Mouse (Mus musculus): ENCODE measurements at regions not wholly inside any gene's neighbourhood (a gene's known extent, or its start where the extent isn't known, plus 50 kb on each side); places are given as distances from the start of the nearest gene placed in this dataset.

DNA sequence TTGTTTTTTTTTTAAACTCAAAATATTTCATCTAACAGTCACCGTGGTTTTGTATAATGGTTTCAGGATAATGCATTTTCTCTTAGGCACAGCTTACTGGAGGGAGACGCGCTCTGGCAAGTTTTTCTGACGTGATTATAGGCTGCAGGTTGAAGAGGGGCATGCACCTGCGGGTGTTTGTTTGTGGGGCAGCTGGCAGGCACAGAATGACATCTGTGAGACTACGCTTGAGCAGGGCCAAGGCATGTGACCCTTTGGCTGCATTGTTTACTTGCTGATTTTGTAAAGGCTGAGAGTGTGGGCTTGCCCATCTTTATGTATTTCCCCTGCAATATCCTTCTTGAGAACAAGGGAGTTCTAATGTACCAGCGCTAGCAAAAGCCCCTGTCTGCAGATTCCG lies 108.4 kb upstream of the Mylip start:
- Histone ChIP-seq H3K27me3 (ENCODE audit: control insufficient read depth, insufficient read depth, low read length, poor library complexity, severe bottlenecking) (no peaks in the 10 kb centered on the region), H3K36me3 (ENCODE audit: control insufficient read depth, insufficient read depth, low read length, poor library complexity, severe bottlenecking) (no peaks in the 10 kb centered on the region)
- DNase-seq (ENCODE audit: low read depth, low spot score) = peak; percentile 27

GRCm38 (mm10) chr13:45286651-45287050 lies 102.9 kb upstream of the Mylip start:
- Histone ChIP-seq H3K36me3 (ENCODE audit: control insufficient read depth, insufficient read depth, low read length, poor library complexity, severe bottlenecking) (no peaks in the 10 kb centered on the region; the same call in 1 of the 2 replicates), H3K27me3 (ENCODE audit: control insufficient read depth, insufficient read depth, low read length, poor library complexity, severe bottlenecking) (no peaks in the 10 kb centered on the region)
- no peak for DNase-seq (ENCODE audit: low read depth, low spot score)

GRCm38 (mm10) chr13:45287217-45287616 lies 102.3 kb upstream of the Mylip start:
- no peaks in the 10 kb centered on the region for H3K27me3 ChIP-seq (ENCODE audit: control insufficient read depth, insufficient read depth, low read length, poor library complexity, severe bottlenecking)
- no peaks in the 10 kb centered on the region; the same call in 1 of the 2 replicates for H3K36me3 ChIP-seq (ENCODE audit: control insufficient read depth, insufficient read depth, low read length, poor library complexity, severe bottlenecking)
- no peak for DNase-seq (ENCODE audit: low read depth, low spot score)

GRCm38 (mm10) chr13:45289976-45290375 lies 99.6 kb upstream of the Mylip start:
- no peak for DNase-seq (ENCODE audit: low read depth, low spot score)
- Histone ChIP-seq H3K36me3 (ENCODE audit: control insufficient read depth, insufficient read depth, low read length, poor library complexity, severe bottlenecking) (no peaks in the 10 kb centered on the region; the same call in 1 of the 2 replicates), H3K27me3 (ENCODE audit: control insufficient read depth, insufficient read depth, low read length, poor library complexity, severe bottlenecking) (no peaks in the 10 kb centered on the region)

- H3K27me3 ChIP-seq (ENCODE audit: control insufficient read depth, insufficient read depth, low read length, poor library complexity, severe bottlenecking) = no peaks in the 10 kb centered on the region
- DNase-seq (ENCODE audit: low read depth, low spot score) = no peak
- H3K36me3 ChIP-seq (ENCODE audit: control insufficient read depth, insufficient read depth, low read length, poor library complexity, severe bottlenecking) = no peaks in the 10 kb centered on the region
Measured at GRCm38 (mm10) chr13:45294691-45295090, 94.9 kb upstream of the Mylip start.

- H3K36me3 ChIP-seq (ENCODE audit: control insufficient read depth, insufficient read depth, low read length, poor library complexity, severe bottlenecking) = no peaks in the 10 kb centered on the region
- DNase-seq (ENCODE audit: low read depth, low spot score) = no peak
- H3K27me3 ChIP-seq (ENCODE audit: control insufficient read depth, insufficient read depth, low read length, poor library complexity, severe bottlenecking) = no peaks in the 10 kb centered on the region
Measured at GRCm38 (mm10) chr13:45300610-45301009, 88.9 kb upstream of the Mylip start.

DNA sequence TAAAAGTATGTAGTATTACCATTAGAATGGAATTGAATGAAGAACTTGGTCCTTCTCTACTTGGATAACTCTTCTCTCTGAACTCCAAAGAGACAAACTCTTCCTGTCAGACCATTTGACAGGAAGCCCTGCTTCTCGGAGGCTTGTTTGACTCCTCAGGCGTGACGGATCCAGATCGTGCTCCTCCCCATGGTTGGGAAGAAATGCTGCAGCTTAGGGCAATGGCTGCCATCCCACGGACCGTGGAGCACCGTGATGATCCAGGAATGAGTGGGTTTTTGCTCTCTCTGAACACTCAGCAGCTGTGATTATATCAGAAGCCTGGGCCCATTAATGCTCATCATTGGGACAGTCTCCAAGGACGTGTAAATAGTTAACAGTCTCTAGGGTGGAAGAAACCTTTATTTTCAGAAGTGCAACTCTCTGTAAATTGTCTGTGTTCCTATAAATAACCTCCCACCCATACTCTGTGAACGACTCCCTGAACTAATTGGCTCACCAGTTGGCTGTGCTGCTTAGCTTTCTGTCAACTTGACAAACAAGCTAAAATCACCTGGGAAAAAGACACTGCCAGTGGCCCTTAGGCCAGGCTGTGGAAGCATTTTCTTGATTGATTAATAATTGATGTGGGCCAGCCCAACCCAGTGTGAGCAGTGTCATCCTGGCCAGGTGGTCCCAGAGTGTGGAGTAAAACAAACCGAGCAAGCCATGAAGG lies 88.2 kb upstream of the Mylip start:
- no peaks in the 10 kb centered on the region for H3K36me3 ChIP-seq (ENCODE audit: control insufficient read depth, insufficient read depth, low read length, poor library complexity, severe bottlenecking)
- H3K27me3 ChIP-seq (ENCODE audit: control insufficient read depth, insufficient read depth, low read length, poor library complexity, severe bottlenecking) = no peaks in the 10 kb centered on the region
- no peak for DNase-seq (ENCODE audit: low read depth, low spot score)

- H3K27me3 ChIP-seq (ENCODE audit: control insufficient read depth, insufficient read depth, low read length, poor library complexity, severe bottlenecking) = no peaks in the 10 kb centered on the region
- DNase-seq (ENCODE audit: low read depth, low spot score) = no peak
- no peaks in the 10 kb centered on the region for H3K36me3 ChIP-seq (ENCODE audit: control insufficient read depth, insufficient read depth, low read length, poor library complexity, severe bottlenecking)
Measured at GRCm38 (mm10) chr13:45302796-45303195, 86.7 kb upstream of the Mylip start.

DNA sequence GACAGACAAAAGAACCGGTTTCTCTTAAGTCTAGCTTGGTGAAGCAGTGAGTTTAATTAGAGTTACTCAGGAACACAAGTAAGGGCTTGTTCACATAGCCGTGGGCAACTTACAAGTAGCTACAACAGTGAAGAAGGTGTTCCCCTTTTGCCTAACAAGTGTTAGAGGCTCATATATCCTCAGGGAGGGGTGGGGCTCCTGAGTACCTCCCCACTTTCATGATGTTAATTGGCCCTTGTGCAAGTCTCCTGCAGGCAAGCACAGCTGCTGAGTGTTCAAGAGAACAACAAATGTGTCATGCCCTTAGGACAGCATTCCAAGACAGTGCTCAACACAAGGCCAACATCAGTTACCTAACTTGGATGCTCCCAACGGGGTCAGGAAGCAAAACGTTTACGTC lies 83.4 kb upstream of the Mylip start:
- no peak for DNase-seq (ENCODE audit: low read depth, low spot score)
- Histone ChIP-seq H3K36me3 (ENCODE audit: control insufficient read depth, insufficient read depth, low read length, poor library complexity, severe bottlenecking) (no peaks in the 10 kb centered on the region), H3K27me3 (ENCODE audit: control insufficient read depth, insufficient read depth, low read length, poor library complexity, severe bottlenecking) (no peaks in the 10 kb centered on the region)

- DNase-seq (ENCODE audit: low read depth, low spot score) = no peak
- Histone ChIP-seq H3K27me3 (ENCODE audit: control insufficient read depth, insufficient read depth, low read length, poor library complexity, severe bottlenecking) (no peaks in the 10 kb centered on the region), H3K36me3 (ENCODE audit: control insufficient read depth, insufficient read depth, low read length, poor library complexity, severe bottlenecking) (no peaks in the 10 kb centered on the region)
Measured at GRCm38 (mm10) chr13:45307226-45307625, 82.3 kb upstream of the Mylip start.

DNA sequence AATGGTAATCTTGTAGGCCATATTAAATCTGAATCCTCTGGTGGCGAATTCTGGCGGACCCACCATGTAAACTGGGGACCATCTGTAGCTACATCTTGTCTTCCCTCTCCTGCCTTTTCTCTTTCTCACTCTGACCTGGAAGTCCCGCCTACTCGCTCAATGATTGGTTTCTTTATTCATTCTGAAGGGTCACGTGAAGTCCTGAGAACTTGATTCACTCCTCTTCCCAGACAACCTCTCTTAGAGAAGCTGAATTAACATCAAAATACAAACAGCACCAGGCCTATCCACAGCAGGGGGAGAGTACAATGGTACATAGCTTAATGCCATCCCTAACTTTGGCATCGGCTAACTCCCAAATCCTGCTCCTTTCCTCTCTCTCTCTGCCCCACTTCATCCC lies 69.9 kb upstream of the Mylip start:
- Histone ChIP-seq H3K27me3 (ENCODE audit: control insufficient read depth, insufficient read depth, low read length, poor library complexity, severe bottlenecking) (no peaks in the 10 kb centered on the region), H3K36me3 (ENCODE audit: control insufficient read depth, insufficient read depth, low read length, poor library complexity, severe bottlenecking) (no peaks in the 10 kb centered on the region)
- DNase-seq (ENCODE audit: low read depth, low spot score) = no peak

DNA sequence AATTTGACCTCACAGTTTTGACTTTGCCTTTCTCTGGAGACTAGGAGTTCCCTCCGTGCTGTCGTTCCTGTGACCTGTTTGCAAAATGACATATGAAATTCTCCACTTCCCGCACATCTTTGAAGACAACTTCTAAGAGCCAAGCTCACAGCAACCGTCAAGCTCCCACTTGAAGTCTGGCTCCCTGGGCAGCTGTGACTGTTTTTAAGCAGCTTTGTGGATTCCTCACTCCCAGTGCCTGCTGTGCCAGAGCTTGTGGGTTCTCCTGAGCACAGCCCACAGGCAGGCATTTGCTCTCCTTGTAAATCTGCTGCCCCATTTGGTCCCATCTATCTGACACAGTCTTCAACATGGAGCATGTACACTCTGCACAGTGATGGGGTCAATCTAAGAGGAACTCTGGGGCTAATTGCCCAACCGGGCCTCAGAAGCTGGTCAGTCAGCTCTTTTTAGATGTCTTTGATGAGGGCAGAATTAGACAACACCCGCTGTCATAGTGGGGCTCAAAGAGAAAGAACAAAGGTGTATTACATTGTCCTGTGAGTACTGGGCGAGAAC lies 63.7 kb upstream of the Mylip start:
- Histone ChIP-seq H3K36me3 (ENCODE audit: control insufficient read depth, insufficient read depth, low read length, poor library complexity, severe bottlenecking) (no peaks in the 10 kb centered on the region), H3K27me3 (ENCODE audit: control insufficient read depth, insufficient read depth, low read length, poor library complexity, severe bottlenecking) (no peaks in the 10 kb centered on the region)
- no peak for DNase-seq (ENCODE audit: low read depth, low spot score)

DNA sequence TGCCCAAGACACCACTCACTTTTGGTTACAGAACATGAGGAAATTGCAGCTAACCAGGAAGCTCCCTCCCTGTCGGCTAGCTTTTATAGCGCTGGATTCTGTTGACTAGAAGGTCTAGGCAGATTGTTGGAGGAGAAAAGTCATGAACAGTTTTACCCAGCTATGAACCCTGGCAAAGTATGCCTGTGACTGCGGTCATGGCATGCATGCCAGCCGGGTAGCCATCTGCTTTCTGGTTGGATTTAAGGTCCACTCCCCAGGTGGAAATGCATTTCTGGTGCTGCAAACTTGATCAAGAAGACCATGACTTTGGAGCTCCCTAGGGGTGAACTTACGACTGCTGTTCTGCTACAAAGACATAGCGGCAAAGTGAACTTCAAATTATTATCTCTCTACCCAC lies 62.8 kb upstream of the Mylip start:
- no peaks in the 10 kb centered on the region for H3K36me3 ChIP-seq (ENCODE audit: control insufficient read depth, insufficient read depth, low read length, poor library complexity, severe bottlenecking)
- no peaks in the 10 kb centered on the region for H3K27me3 ChIP-seq (ENCODE audit: control insufficient read depth, insufficient read depth, low read length, poor library complexity, severe bottlenecking)
- no peak for DNase-seq (ENCODE audit: low read depth, low spot score)

GRCm38 (mm10) chr13:45330561-45330960 lies 59.0 kb upstream of the Mylip start:
- Histone ChIP-seq H3K36me3 (ENCODE audit: control insufficient read depth, insufficient read depth, low read length, poor library complexity, severe bottlenecking) (no peaks in the 10 kb centered on the region), H3K27me3 (ENCODE audit: control insufficient read depth, insufficient read depth, low read length, poor library complexity, severe bottlenecking) (no peaks in the 10 kb centered on the region)
- no peak for DNase-seq (ENCODE audit: low read depth, low spot score)

DNA sequence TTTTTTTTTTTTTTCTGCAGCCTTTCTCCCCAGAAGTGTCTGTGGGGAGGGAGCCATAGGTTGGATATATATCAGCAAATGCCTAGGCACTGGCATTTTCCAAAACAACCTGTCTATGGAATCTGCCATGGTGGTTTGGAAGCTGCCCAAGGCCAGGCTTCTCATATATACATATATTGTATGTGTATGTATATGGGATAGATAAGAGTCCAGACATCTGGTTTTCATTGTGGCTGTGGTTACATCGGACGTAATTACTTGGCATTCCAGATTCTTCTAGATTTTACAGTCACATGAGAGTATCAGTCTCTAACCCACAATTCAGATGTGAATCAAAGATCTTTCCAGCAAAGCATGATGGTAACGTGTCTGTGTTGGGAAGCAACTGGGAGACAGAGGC lies 57.5 kb upstream of the Mylip start:
- H3K36me3 ChIP-seq (ENCODE audit: control insufficient read depth, insufficient read depth, low read length, poor library complexity, severe bottlenecking) = no peaks in the 10 kb centered on the region
- no peaks in the 10 kb centered on the region for H3K27me3 ChIP-seq (ENCODE audit: control insufficient read depth, insufficient read depth, low read length, poor library complexity, severe bottlenecking)
- DNase-seq (ENCODE audit: low read depth, low spot score) = no peak

- no peaks in the 10 kb centered on the region for H3K27me3 ChIP-seq (ENCODE audit: control insufficient read depth, insufficient read depth, low read length, poor library complexity, severe bottlenecking)
- DNase-seq (ENCODE audit: low read depth, low spot score) = no peak
- no peaks in the 10 kb centered on the region for H3K36me3 ChIP-seq (ENCODE audit: control insufficient read depth, insufficient read depth, low read length, poor library complexity, severe bottlenecking)
Measured at GRCm38 (mm10) chr13:45333634-45334033, 55.9 kb upstream of the Mylip start.
